Mouse (Mus musculus): Measurements from ENCODE around the gene Slc9a8. TPM values are rescaled to one million over a fixed set of nuclear protein-coding genes. Genes with fewer than 3 reads are reported as not detected.

The Slc9a8 gene
- total and polyA plus RNA-seq, 2 experiments: 14.9 to 34.2 TPM

DNA sequence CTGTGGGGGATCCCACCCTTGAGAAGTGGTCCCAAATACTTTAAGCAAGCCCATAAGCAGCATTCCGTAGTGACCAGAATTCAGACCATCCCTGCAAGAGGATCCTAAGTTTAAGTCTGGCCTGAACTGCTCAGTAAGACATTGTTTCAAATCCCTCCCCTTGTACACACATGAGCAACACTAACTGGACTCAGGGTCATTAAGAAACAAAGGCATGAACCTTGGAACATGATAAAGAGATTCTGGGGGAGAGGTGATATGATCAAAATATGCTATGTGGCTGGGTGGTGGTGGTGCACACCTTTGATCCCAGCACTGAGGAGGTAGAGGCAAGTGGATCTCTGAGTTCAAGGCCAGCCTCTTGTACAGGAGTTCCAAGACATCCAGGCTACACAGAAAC is 58.0 kb downstream of the Slc9a8 start:
- Histone ChIP-seq H3K79me2 (ENCODE audit: control insufficient read depth, insufficient read depth, low read length) (0 out of 2 replicates have a peak, but pooled peaks cover 4% of the 10 kb centered on the region), H3K27ac (replicated peaks; ENCODE audit: insufficient read depth, low read depth, low read length) (no peak overlapping the region), H3K4me3 (ENCODE audit: insufficient read depth, low read depth, low read length) (no peak overlapping the region), H3K27me3 (ENCODE audit: control insufficient read depth, insufficient read depth, low read length) (no peaks in the 10 kb centered on the region), H3K4me1 (ENCODE audit: control insufficient read depth, insufficient read depth, low read length) (no peaks in the 10 kb centered on the region), H3K36me3 (ENCODE audit: control insufficient read depth, insufficient read depth, low read length) (no peaks in the 10 kb centered on the region), H3K9ac (ENCODE audit: low read depth, low read length) (no peak overlapping the region)
- 95% methylated on average over 1 of the region's 1 CpGs for WGBS
- no peak for TF ChIP-seq POLR2A (IDR thresholded peaks at IDR 0.05; ENCODE audit: extremely low read depth, insufficient read depth, low read length)
- no peak for TF ChIP-seq CTCF (IDR thresholded peaks at IDR 0.05; ENCODE audit: low read depth, low read length)
- peak; percentile 29 for DNase-seq (ENCODE audit: extremely low read depth, low read depth, low spot score)

DNA sequence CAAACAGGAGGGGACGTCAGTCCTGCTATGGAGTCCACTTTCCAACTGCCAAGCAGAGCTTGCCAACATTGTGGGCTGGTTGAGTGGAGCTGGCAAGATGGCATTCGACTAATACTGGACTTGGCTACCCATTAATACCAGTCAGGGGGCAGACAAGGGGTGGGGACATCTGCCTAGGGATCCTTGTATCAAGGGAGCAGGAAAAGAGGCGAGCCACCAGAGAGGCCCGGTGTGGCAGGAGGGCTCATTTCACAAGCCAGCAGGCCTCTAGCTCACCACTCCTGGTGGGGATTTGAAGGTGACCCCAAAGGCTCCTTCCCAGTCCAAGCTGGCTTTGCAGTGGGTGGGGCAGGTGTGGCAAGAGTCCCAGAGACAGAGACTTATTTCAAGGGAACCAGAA is 61.2 kb downstream of the Slc9a8 start:
- peaks cover 10% of the 10 kb centered on the region for H3K4me1 ChIP-seq (ENCODE audit: control insufficient read depth, insufficient read depth, low read length)
- peaks cover 25% of the 10 kb centered on the region; the same call in 1 of the 2 replicates for H3K79me2 ChIP-seq (ENCODE audit: control insufficient read depth, insufficient read depth, low read length)
- WGBS: 93% methylated on average over 4 of the region's 4 CpGs
- H3K36me3 ChIP-seq (ENCODE audit: control insufficient read depth, insufficient read depth, low read length): no peaks in the 10 kb centered on the region
- TF ChIP-seq POLR2A (IDR thresholded peaks at IDR 0.05; ENCODE audit: extremely low read depth, insufficient read depth, low read length) (no peak), CTCF (IDR thresholded peaks at IDR 0.05; ENCODE audit: low read depth, low read length) (no peak)
- H3K4me3 ChIP-seq (ENCODE audit: insufficient read depth, low read depth, low read length): no peak overlapping the region
- no peak overlapping the region for H3K9ac ChIP-seq (ENCODE audit: low read depth, low read length)
- H3K27ac ChIP-seq (replicated peaks; ENCODE audit: insufficient read depth, low read depth, low read length): no peak overlapping the region
- H3K27me3 ChIP-seq (ENCODE audit: control insufficient read depth, insufficient read depth, low read length): no peaks in the 10 kb centered on the region
- DNase-seq (ENCODE audit: extremely low read depth, low read depth, low spot score): no peak

DNA sequence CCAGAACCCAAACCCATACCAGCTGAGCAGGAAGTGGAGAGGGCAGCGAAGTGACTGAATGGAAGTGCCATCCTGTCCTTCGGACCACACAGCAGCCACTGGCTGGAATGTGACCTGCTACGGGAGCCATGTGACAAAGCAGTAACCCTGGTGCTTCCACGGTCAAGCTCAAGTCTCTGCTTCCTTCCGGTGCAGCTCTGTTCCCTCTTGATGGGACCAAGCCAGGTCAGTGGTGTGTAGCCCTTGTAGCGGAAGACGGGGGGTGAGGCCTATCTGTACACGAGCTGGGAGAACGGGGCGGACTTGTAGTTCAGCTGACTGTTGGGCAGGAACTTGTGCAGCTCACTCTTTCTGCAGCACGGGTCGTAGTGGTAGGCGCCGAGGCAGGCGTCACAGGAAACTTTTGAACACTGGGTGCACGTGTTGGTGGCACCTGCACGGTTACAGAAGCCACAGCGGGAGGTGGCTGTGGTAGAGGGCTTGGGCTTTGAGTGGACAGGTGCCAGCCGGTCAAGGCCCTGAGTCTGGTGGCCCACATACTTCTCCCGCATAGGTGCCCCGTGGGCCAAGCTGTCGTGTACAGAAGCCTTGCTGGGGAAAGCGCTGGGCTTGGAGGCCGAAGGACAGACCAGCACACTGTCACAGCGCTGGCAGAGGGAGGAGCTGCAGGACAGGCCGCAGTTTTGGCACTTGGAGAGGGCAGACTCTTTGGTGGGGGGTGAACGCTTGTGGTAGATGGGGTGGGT is 61.7 kb downstream of the Slc9a8 start:
- H3K4me3 ChIP-seq (ENCODE audit: insufficient read depth, low read depth, low read length): no peak overlapping the region
- WGBS: 84% methylated on average over 27 of the region's 27 CpGs
- no peak overlapping the region for H3K9ac ChIP-seq (ENCODE audit: low read depth, low read length)
- H3K27ac ChIP-seq (replicated peaks; ENCODE audit: insufficient read depth, low read depth, low read length): peak overlapping the region; percentile 5; the same call in 1 of the 2 replicates
- peaks cover 12% of the 10 kb centered on the region for H3K4me1 ChIP-seq (ENCODE audit: control insufficient read depth, insufficient read depth, low read length)
- TF ChIP-seq CTCF (IDR thresholded peaks at IDR 0.05; ENCODE audit: low read depth, low read length) (no peak), POLR2A (IDR thresholded peaks at IDR 0.05; ENCODE audit: extremely low read depth, insufficient read depth, low read length) (no peak)
- peaks cover 30% of the 10 kb centered on the region; the same call in 1 of the 2 replicates for H3K79me2 ChIP-seq (ENCODE audit: control insufficient read depth, insufficient read depth, low read length)
- DNase-seq (ENCODE audit: extremely low read depth, low read depth, low spot score): peak; percentile 37
- no peaks in the 10 kb centered on the region for H3K27me3 ChIP-seq (ENCODE audit: control insufficient read depth, insufficient read depth, low read length)
- H3K36me3 ChIP-seq (ENCODE audit: control insufficient read depth, insufficient read depth, low read length): no peaks in the 10 kb centered on the region

DNA sequence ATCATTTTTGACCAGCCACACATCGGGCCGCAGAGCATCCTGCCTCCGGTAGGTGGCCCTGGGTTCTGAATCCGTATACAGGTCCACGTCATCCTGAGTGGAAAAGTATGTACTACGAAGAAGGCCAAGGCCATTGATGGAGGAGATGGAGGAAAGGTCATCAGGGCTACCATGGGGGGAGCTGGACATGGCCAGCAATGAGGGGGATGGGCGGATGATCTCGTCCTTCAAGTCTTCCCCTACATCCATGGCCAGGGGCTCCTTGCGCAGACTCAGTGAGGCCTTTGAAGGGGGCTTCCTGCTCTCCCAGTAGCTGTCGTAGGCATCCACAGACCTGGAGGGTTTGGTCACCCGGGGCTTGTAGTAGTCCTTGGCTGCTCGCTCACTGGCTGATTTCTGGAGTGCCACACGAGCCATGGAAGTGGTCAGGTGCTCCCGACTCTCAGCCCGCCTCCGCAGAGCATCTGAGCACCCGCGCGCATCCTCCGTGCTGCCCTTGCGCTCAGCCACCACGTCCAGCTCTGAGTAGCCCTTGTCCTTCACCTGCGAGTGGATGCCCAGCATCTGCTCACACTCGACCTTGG is 62.4 kb downstream of the Slc9a8 start:
- H3K4me1 ChIP-seq (ENCODE audit: control insufficient read depth, insufficient read depth, low read length): peaks cover 12% of the 10 kb centered on the region
- DNase-seq (ENCODE audit: extremely low read depth, low read depth, low spot score): no peak
- H3K79me2 ChIP-seq (ENCODE audit: control insufficient read depth, insufficient read depth, low read length): peaks cover 33% of the 10 kb centered on the region; the same call in 1 of the 2 replicates
- no peak for TF ChIP-seq CTCF (IDR thresholded peaks at IDR 0.05; ENCODE audit: low read depth, low read length)
- no peak for TF ChIP-seq POLR2A (IDR thresholded peaks at IDR 0.05; ENCODE audit: extremely low read depth, insufficient read depth, low read length)
- H3K27ac ChIP-seq (replicated peaks; ENCODE audit: insufficient read depth, low read depth, low read length): no peak overlapping the region
- H3K36me3 ChIP-seq (ENCODE audit: control insufficient read depth, insufficient read depth, low read length): no peaks in the 10 kb centered on the region
- no peak overlapping the region for H3K4me3 ChIP-seq (ENCODE audit: insufficient read depth, low read depth, low read length)
- no peak overlapping the region for H3K9ac ChIP-seq (ENCODE audit: low read depth, low read length)
- H3K27me3 ChIP-seq (ENCODE audit: control insufficient read depth, insufficient read depth, low read length): no peaks in the 10 kb centered on the region
- 94% methylated on average over 24 of the region's 24 CpGs for WGBS

DNA sequence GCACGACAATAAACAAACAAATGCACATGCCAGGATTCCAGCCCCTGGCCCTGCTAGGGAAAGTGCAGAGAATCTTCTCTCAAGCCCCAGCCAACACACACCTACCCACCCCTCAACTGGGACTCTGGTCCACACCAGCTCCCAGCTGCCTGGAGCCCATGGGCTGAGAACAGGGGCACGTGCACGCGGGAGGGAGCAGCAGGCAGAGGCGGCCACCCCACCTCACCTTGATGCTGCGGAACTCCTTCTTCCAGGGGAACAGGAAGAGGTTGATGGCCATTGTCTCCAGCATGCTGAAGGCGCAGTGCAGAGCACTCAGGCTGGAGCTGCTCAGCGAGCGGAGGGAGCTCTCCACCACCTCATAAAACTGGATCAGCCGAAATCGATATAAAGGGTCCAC is 63.4 kb downstream of the Slc9a8 start:
- peaks cover 36% of the 10 kb centered on the region; the same call in 1 of the 2 replicates for H3K79me2 ChIP-seq (ENCODE audit: control insufficient read depth, insufficient read depth, low read length)
- no peak overlapping the region for H3K4me3 ChIP-seq (ENCODE audit: insufficient read depth, low read depth, low read length)
- 95% methylated on average over 11 of the region's 11 CpGs for WGBS
- H3K4me1 ChIP-seq (ENCODE audit: control insufficient read depth, insufficient read depth, low read length): peaks cover 12% of the 10 kb centered on the region
- no peak for DNase-seq (ENCODE audit: extremely low read depth, low read depth, low spot score)
- TF ChIP-seq POLR2A (IDR thresholded peaks at IDR 0.05; ENCODE audit: extremely low read depth, insufficient read depth, low read length): no peak
- no peak for TF ChIP-seq CTCF (IDR thresholded peaks at IDR 0.05; ENCODE audit: low read depth, low read length)
- H3K27ac ChIP-seq (replicated peaks; ENCODE audit: insufficient read depth, low read depth, low read length): no peak overlapping the region
- H3K27me3 ChIP-seq (ENCODE audit: control insufficient read depth, insufficient read depth, low read length): no peaks in the 10 kb centered on the region
- H3K36me3 ChIP-seq (ENCODE audit: control insufficient read depth, insufficient read depth, low read length): no peaks in the 10 kb centered on the region
- no peak overlapping the region for H3K9ac ChIP-seq (ENCODE audit: low read depth, low read length)

Measured in liver, adult 2 months (tissue).